Mouse (Mus musculus) retina, postnatal 7 days (tissue): ENCODE results near the gene Olfr654.

Experiments used
- DNase-seq: peaks from one replicate; pipeline ENCODE4 v3.0.0-alpha.2; 2012; ENCODE audit warnings: low read depth, low spot score

Olfr654 gene

DNA sequence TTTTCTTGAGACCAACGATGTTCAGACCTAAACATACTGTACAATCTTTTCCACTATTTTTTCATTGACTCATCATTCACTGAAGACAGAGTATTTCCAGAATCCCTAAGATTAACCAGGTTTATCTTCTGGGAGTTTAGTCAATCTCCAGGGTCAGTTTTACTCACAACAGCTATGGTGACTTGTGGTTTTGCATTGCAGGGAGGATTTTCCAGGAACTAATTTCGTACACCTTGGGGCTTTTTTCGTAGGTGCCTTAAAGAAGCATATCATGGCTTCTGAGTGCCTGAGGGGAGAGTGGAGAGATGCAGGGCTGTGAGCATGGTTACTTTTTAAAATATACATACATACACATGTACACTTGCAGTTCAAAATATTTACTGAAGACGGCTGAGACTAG lies at the start of gene Olfr654:
Olfr654 (plus strand) TSS at position 301 of the 400 bp plus-strand sequence.
- DNase-seq = no peak

- DNase-seq = no peak
Measured at GRCm38 (mm10) chr7:104549833-104550232, 37.0 kb upstream of the Olfr654 start, which contains the start of gene Olfr651. Gene Olfr651 (plus strand): TSS chr7:104550133.

DNA sequence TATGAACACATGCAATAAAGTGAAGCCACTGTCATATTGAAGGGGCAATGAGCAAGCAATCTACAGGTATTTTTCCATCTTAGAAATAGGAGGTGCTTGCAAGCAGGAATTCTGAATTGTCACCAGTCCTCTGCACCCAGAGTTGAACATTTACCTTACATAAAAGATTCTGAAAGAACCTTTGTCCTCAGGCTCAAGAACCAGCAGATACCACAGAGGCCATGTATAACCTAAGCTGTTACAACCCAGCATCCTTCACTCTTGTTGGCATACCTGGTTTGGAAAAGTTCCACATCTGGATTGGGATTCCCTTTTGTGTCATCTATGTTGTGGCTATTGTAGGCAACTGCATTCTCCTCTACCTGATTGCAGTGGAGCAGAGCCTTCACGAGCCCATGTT lies 34.1 kb upstream of the Olfr654 start:
- DNase-seq = no peak

DNA sequence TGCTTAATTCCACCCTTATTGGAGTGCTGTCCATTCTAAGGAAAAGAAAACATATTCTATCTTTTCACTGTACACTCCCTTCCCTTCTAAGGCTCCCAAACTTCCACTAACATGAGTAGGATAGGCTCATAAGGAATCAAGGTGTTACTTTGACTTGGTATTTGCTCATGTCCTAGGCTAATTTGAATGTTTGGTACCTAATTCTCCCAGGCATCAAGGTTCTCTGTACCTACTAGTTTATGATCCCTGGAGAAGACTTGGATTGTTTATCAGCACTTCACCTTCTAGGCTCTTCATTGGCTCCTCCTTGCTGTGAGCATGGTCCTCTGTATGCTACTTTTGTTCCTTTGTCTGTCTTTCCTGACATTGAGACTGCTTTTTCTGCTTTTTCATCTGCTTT lies 26.2 kb upstream of the Olfr654 start, which contains the start of gene Olfr652:
Olfr652 (plus strand) TSS at position 301 of the 400 bp plus-strand sequence.
- no peak for DNase-seq

- DNase-seq = no peak
Measured at GRCm38 (mm10) chr7:104577014-104577413, 9.8 kb upstream of the Olfr654 start, which contains the start of gene Olfr653. Gene Olfr653 (plus strand): TSS chr7:104577314.

DNA sequence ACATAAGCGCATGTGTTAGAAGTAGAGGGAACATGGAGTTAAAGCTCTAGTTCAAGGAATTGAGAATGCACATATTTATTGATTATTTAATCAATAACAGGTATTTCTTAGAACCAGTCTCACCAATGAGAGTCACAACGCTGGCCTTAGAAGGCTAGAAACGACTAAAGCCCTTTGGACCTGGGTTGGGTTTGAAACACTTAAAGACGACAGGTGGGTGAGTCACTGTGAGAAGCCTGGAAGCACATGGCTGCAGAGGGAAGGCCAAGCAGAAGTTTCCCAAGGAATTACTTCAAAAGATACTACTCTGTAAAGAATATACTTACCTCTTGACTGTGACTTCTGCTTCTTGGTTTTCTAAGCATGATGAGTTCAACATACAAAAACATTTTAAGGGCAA lies 6.0 kb upstream of the Olfr654 start:
- DNase-seq = no peak

- DNase-seq = no peak
Measured at GRCm38 (mm10) chr7:104581429-104581828, 5.4 kb upstream of the Olfr654 start.

- DNase-seq = no peak
Measured at GRCm38 (mm10) chr7:104588274-104588673, 1.4 kb downstream of the Olfr654 start.

- no peak for DNase-seq
Measured at GRCm38 (mm10) chr7:104601679-104602078, 14.9 kb downstream of the Olfr654 start, which contains the start of gene Olfr655. Gene Olfr655 (minus strand): TSS chr7:104601779.

DNA sequence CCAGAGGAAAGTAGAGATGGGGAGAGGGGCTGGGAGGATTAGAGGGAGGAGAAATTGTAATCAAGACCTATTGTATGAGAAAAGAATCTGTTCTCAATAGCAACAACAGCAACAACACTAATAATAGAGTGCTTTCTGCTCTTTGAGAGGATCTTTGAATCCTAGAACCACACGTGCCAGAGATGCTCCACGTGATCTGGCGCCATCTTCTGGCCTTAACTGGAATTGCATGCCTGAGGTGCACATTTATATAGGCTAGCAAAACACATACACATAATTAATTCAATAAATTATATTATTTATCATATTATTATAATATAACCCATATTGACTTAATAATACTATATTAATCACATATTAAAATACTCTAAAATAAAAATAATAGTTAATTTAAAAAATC lies 16.3 kb downstream of the Olfr654 start:
- DNase-seq = no peak

GRCm38 (mm10) chr7:104604727-104605126 lies 17.9 kb downstream of the Olfr654 start:
- DNase-seq = no peak

GRCm38 (mm10) chr7:104613655-104614054 lies 26.8 kb downstream of the Olfr654 start, which contains the start of gene Olfr656:
Gene Olfr656 (plus strand): TSS chr7:104613955.
- no peak for DNase-seq

DNA sequence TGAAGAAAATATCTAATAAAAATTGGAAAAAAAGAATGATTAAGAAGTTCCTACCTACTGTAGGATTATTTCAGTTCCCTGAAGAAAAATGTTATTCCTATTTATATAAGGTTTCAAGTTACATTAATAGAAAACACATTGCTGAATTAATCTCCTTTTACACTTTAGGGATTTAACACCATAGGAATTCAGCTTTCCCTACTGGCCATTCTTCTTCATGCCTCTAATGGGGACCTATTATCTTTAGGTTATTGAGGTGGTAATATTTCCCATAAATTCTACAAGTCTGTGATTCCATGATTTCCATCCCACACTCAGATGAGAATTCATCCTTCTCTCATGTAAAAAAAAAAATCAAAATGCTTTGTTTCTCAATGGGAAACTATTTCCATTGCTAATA lies 37.7 kb downstream of the Olfr654 start, which contains the start of gene Olfr657:
Olfr657 (plus strand) TSS at position 301 of the 400 bp plus-strand sequence.
- no peak for DNase-seq
